Mouse (Mus musculus) midbrain, embryonic 15.5 days (tissue): Measurements from ENCODE around the gene Chdh. TPM values are rescaled to one million over a fixed set of nuclear protein-coding genes. Genes with fewer than 3 reads are reported as not detected.

ENCODE experiments used
- ATAC-seq: fragments of 200-750 bp; cut with Nextera tagmentation; replicated peaks from 2 replicates; pipeline ENCODE4 v1.8.0; 2017; ENCODE audit warnings: moderate TSS enrichment
- H3K27ac ChIP-seq: fragments of 300-500 bp; sonication (generic); 2 replicates; pipeline ENCODE4 v1.5.1; 2015; ENCODE audit warnings: mild to moderate bottlenecking, inconsistent platforms
- H3K27me3 ChIP-seq: fragments of 300-500 bp; sonication (generic); replicated peaks from 2 replicates; pipeline ENCODE4 v1.6.1; 2015; ENCODE audit warnings: inconsistent platforms
- H3K36me3 ChIP-seq: fragments of 300-500 bp; sonication (generic); replicated peaks from 2 replicates; pipeline ENCODE4 v1.6.1; 2015; ENCODE audit warnings: inconsistent platforms
- H3K4me1 ChIP-seq: fragments of 300-500 bp; sonication (generic); 2 replicates; pipeline ENCODE4 v1.6.1; 2015; ENCODE audit warnings: inconsistent platforms
- H3K4me2 ChIP-seq: fragments of 300-500 bp; sonication (generic); 2 replicates; pipeline ENCODE4 v1.6.1; 2015; ENCODE audit warnings: inconsistent platforms, mild to moderate bottlenecking, moderate library complexity
- H3K4me3 ChIP-seq: fragments of 300-500 bp; sonication (generic); 2 replicates; pipeline ENCODE4 v1.5.1; 2015; ENCODE audit warnings: mild to moderate bottlenecking, inconsistent platforms
- H3K9ac ChIP-seq: fragments of 300-500 bp; sonication (generic); 2 replicates; pipeline ENCODE4 v1.6.1; 2015; ENCODE audit warnings: mild to moderate bottlenecking, inconsistent platforms
- H3K9me3 ChIP-seq: fragments of 300-500 bp; sonication (generic); 2 replicates; pipeline ENCODE4 v1.6.1; 2016; ENCODE audit warnings: inconsistent platforms
- WGBS: fragments of 180-500 bp; shearing (Covaris S2); methylation state at CpG from one replicate; pipeline ENCODE4 v1.1.7; 2015; ENCODE audit warnings: mixed read lengths; 5-methylcytosine and 5-hydroxymethylcytosine counted together
- polyA plus RNA-seq: library from polyadenylated mRNA; unstranded; fragments of >200 nt; fragmentation: Nextera tagmentation; extraction: Ambion mirVana; gene quantifications from 2 replicates; pipeline ENCODE4 v1.2.1, GENCODE M21; 2015

The Chdh gene
- polyA plus RNA-seq, 1 experiment from 2014 or later: 0.48 TPM

DNA sequence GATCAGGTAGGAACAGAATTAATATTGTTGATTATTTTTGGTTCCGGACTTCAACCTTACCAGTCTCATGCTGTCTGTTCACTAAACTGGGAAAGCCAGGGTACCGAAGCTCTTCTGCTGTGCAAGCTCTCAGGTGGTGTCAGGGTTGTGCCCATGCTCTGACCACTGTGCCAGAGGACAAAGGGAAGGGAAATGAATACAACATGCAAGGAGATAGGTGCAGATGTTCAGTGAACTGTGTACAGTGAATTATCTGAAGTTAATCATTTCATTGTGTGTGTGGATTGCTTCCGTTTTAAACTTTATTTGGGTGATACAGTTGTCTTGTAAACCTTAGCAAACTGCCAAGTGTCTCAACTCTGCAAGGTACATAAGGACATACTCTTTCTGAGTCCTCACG, 20.5 kb upstream of the Chdh start:
- no peaks in the 10 kb centered on the region for H3K4me1 ChIP-seq
- H3K36me3 ChIP-seq: peaks cover 96% of the 10 kb centered on the region
- WGBS: 96% methylated on average over 4 of the region's 4 CpGs
- H3K9ac ChIP-seq: no peak overlapping the region
- H3K27me3 ChIP-seq: no peaks in the 10 kb centered on the region
- no peak overlapping the region for H3K4me2 ChIP-seq
- no peaks in the 10 kb centered on the region for H3K9me3 ChIP-seq
- no peak for ATAC-seq
- H3K27ac ChIP-seq: no peak overlapping the region
- H3K4me3 ChIP-seq: no peak overlapping the region

DNA sequence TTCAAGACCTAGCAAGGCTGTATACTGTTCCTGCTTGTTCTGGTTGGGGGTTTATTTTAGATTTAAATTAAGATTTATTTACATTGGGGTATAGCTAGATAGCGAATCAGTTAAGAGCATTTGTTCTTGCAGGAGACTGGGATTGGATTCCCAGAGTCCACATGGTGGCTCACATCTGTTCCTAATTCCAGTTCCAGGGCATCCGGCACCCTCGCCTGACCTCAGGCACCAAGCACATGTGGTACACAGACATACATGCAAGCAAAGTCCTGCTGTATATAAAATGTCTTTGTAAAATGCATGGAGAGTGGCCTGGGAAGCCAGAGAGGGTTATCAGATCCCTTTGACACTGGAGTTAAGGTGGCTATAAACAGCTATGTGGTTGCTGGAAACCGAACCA, 13.8 kb upstream of the Chdh start:
- Histone ChIP-seq H3K4me2 (no peak overlapping the region), H3K36me3 (peaks cover 64% of the 10 kb centered on the region), H3K27me3 (no peaks in the 10 kb centered on the region), H3K4me3 (no peak overlapping the region), H3K9me3 (no peaks in the 10 kb centered on the region), H3K27ac (no peak overlapping the region), H3K4me1 (no peaks in the 10 kb centered on the region), H3K9ac (no peak overlapping the region)
- ATAC-seq: no peak
- 92% methylated on average over 4 of the region's 4 CpGs for whole genome bisulfite sequencing

DNA sequence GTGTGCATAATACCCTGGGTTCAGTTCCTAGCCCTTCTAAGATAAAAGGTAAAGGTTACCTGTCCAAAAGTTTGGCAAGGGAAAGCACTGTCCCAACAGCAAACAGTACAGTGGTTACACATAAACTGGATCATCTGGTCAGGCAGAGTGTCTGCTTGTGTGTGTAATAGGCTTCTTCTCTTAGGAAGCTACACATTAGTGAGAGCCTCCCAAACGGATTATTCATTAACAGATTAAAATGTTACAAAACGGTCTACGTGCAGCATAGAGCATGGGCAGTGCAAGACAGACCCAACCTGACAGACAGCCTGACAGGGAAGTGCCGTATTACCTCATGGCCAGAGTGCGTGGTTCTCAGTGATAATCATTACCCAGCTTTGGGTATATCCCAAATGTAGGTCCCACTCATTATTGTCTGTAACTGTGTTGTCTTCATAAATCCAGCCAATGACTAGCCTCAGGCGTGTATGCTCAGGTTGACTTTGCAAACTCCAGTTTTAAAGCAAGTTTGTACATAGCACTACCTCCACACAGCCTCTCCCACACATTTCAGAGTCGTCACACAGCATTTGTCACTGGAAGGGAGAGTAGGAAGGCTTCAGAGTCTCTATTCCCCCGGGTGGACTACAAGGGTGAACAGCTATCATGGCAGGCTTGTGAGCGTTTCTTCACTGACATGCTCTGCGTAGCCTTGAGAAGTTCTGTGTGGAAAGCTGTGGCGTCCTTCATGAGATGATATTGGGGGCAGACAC, 12.6 kb upstream of the Chdh start:
- peaks cover 53% of the 10 kb centered on the region for H3K36me3 ChIP-seq
- H3K27ac ChIP-seq: no peak overlapping the region
- H3K4me1 ChIP-seq: no peaks in the 10 kb centered on the region
- H3K9ac ChIP-seq: no peak overlapping the region
- no peaks in the 10 kb centered on the region for H3K27me3 ChIP-seq
- no peaks in the 10 kb centered on the region for H3K9me3 ChIP-seq
- WGBS: 94% methylated on average over 11 of the region's 11 CpGs
- no peak overlapping the region for H3K4me3 ChIP-seq
- no peak for ATAC-seq
- no peak overlapping the region for H3K4me2 ChIP-seq

DNA sequence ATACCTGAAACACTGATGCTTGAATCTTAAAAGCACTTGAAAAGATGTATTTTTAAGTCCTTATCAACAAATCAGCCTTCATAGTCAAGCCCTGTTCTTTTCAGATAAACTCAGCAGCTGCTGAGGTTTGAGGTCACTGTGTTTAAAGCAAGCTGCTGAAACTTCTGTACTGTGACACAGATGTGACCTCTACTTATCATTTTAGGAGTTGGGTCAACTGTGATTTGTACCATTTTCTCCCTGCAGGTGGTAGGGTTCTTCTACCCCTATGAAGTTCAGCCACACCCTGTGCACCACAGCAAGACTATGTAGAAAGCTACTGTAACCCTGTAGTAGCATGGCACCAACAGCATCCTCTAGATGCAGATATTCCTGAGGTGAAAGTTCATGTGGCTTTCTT, 11.5 kb upstream of the Chdh start:
- no peaks in the 10 kb centered on the region for H3K4me1 ChIP-seq
- no peaks in the 10 kb centered on the region for H3K27me3 ChIP-seq
- no peaks in the 10 kb centered on the region for H3K9me3 ChIP-seq
- peaks cover 43% of the 10 kb centered on the region for H3K36me3 ChIP-seq
- no peak overlapping the region for H3K27ac ChIP-seq
- no peak overlapping the region for H3K4me2 ChIP-seq
- no peak overlapping the region for H3K4me3 ChIP-seq
- no peak for ATAC-seq
- no peak overlapping the region for H3K9ac ChIP-seq

DNA sequence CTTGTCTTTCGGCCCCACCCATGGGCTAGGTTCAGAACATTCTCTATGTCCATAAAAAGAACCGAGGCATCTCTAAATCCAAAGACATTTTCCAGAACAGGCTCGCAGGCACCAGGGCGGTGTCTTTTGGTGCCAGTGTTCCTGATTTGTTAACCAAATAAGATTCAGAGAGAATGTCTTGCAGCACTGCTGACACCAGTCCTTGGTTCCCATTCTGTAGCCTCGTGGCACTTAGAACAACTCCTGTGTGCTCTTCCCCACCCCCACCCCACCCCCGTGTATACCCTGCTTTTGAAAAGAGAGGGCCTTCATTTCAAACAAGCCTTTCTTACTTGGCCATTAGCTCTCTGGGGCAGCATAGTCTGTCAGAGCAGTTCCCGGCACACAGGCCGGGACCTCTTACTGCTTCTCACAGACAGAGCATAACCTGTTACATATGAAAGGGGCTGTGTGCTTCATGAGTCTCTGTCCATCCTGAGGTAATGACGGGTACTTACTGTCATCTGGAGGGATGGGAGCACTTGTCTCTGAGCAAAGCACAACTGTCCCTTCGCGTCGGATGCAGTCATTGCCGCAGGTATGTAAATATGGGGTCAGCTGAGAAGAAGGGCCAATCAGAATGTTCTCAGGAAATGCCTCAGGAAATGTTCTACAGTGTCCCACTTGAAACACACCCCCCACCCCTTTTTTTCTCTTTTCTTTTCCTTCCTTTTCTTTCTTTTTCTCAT, 9.9 kb upstream of the Chdh start:
- no peak overlapping the region for H3K4me3 ChIP-seq

DNA sequence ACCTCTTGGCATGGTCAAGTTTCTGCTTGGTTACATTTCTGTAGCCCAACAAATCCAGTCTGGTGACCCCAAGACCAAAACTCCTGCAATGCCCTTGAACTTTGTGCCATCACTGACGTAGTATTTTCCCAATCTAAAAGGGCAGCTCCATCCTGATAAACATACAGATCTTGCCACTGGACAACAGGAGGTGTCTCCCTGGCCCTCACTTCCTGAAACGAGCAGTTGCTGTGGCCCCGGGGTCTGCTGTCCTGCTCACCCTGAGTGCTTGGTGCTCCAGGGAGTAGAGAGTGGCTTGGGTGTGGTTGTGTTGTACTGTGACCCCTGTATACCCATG, 9.4 kb upstream of the Chdh start:
- H3K27me3 ChIP-seq: no peaks in the 10 kb centered on the region
- no peak overlapping the region for H3K4me3 ChIP-seq
- no peaks in the 10 kb centered on the region for H3K4me1 ChIP-seq
- H3K9ac ChIP-seq: no peak overlapping the region
- 92% methylated on average over 3 of the region's 3 CpGs for WGBS
- no peaks in the 10 kb centered on the region for H3K9me3 ChIP-seq
- ATAC-seq: no peak
- H3K27ac ChIP-seq: no peak overlapping the region
- peaks cover 24% of the 10 kb centered on the region for H3K36me3 ChIP-seq
- H3K4me2 ChIP-seq: no peak overlapping the region

More for the DNA sequence above, 9.9 kb upstream of the Chdh start:
- H3K4me2 ChIP-seq: no peak overlapping the region
- WGBS: 80% methylated on average over 13 of the region's 13 CpGs
- no peaks in the 10 kb centered on the region for H3K27me3 ChIP-seq
- H3K36me3 ChIP-seq: peaks cover 30% of the 10 kb centered on the region
- H3K27ac ChIP-seq: no peak overlapping the region
- no peaks in the 10 kb centered on the region for H3K9me3 ChIP-seq
- no peaks in the 10 kb centered on the region for H3K4me1 ChIP-seq
- ATAC-seq: no peak; the same call in 1 of the 2 replicates
- H3K9ac ChIP-seq: no peak overlapping the region

DNA sequence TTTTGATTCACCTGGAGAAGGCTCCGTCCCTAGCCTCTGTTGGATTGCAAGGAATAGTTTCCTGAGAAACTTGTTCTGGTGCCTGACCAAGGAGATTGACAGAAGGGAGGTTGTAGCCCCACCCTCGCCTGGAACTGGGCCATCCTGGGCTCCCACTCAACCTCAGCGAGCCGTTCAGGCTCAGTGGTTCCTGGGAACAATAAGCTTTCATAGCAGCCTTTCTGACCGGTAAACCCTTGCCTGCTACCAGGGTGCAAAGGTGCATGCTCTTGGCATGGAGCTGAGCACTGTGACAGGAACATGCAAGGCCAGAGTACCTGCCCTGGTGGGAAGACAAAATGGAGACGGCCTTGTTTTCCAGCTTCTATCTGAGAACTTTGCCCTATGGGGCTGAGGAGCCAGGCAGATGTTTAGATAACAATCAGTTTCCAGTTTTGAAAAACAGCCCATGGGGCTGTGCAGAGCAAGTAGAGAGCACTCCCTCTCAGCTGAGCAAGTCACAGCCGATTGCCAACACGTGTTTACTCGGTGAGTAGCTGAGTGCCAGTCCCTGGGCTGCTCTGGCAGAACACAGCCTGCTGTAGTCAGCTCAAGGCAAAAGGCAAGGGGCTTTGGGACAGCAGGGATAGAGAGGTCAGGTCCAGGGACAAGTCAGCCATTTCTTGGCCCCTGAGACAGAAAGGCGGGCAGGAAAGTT, 1.2 kb downstream of the Chdh start:
- WGBS: 72% methylated on average over 10 of the region's 10 CpGs
- no peak for ATAC-seq

DNA sequence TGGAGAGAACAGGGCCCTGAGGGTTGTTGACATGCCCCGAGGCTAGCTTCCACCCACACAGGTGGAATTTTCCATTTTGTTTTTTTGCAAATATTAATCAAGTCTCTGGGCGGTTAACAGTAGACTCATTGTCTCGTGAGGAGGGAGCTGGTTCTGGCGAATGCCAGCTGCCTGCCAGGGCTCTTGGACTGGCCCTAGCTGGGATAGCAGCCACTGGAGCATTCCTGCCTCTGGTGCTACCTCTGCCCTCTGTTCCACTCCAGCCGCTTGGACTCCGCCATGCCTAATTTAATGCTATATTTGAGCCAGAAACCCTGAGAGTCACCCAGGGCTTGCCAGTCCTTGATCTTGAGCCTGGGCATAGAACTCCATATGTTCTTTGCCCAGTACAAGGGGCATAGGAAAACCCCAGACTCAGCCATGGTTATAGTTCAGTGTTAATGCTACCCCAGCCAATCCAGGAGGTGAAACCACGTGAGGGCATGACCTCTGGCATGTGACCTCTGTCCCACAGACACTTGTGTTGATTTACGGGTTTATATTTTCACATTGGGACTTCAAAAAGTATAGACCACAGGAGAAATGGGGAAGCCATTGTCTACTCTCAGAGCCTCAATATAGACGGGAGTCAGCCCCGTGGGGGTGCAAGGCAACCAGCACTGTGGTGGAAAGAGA, 3.2 kb downstream of the Chdh start:
- no peak overlapping the region for H3K27ac ChIP-seq
- peaks cover 10% of the 10 kb centered on the region for H3K4me1 ChIP-seq
- no peak overlapping the region for H3K4me3 ChIP-seq
- no peaks in the 10 kb centered on the region for H3K36me3 ChIP-seq
- 81% methylated on average over 10 of the region's 10 CpGs for WGBS
- no peaks in the 10 kb centered on the region for H3K9me3 ChIP-seq
- H3K9ac ChIP-seq: no peak overlapping the region
- ATAC-seq: no peak
- H3K27me3 ChIP-seq: peaks cover 19% of the 10 kb centered on the region
- H3K4me2 ChIP-seq: no peak overlapping the region

More for the DNA sequence above, 1.2 kb downstream of the Chdh start:
- Histone ChIP-seq H3K9ac (no peak overlapping the region), H3K4me3 (no peak overlapping the region), H3K36me3 (no peaks in the 10 kb centered on the region), H3K9me3 (no peaks in the 10 kb centered on the region), H3K27ac (no peak overlapping the region), H3K27me3 (peaks cover 19% of the 10 kb centered on the region), H3K4me2 (no peak overlapping the region), H3K4me1 (peaks cover 10% of the 10 kb centered on the region)

DNA sequence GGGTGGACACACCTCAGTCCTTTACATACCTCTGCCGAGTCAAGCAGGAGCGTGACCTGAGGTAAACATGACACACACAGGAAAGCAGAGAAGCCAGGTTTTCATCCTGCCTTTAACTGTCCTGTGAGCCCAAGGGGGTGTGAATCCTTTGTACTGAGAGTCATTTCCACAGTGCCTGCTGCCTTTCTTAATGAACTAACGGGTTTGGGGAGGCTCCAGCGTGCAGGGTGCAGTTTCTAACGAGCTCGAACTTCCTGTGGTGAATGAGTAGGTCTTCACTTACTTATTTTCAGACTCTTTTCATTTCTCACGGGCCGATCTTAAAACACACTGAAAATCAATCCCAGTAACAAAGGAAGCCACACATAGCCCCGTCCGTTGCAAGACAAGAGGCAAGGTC, 5.7 kb downstream of the Chdh start:
- peaks cover 9% of the 10 kb centered on the region for H3K27me3 ChIP-seq
- H3K4me2 ChIP-seq: no peak overlapping the region
- 68% methylated on average over 10 of the region's 10 CpGs for WGBS
- no peak overlapping the region for H3K4me3 ChIP-seq
- no peak for ATAC-seq
- H3K36me3 ChIP-seq: no peaks in the 10 kb centered on the region
- H3K9ac ChIP-seq: no peak overlapping the region
- H3K9me3 ChIP-seq: no peaks in the 10 kb centered on the region
- H3K27ac ChIP-seq: no peak overlapping the region
- no peaks in the 10 kb centered on the region for H3K4me1 ChIP-seq

DNA sequence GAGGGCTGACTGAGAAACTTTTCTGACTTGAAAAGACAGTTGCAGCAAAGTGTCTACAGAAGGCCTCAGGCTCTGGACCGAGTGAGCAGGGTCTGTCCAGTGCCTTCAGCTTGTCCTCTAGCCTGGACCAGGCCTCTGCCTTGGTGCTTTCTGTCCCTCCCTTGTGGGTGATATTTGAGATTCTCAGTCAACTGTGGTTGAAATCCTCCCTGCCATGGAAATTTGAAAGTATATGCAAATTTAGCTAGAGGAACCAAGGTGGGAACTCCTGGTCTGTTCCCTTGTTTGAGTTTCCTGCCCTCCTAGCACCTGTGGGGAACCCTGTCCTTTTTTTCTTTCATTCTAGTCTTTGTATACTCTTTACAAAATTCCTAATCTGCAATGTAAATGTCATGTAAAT, 6.2 kb downstream of the Chdh start:
- WGBS: 57% methylated on average over 1 of the region's 1 CpGs
- Histone ChIP-seq H3K27me3 (peaks cover 4% of the 10 kb centered on the region; the same call in 1 of the 2 replicates), H3K4me1 (no peaks in the 10 kb centered on the region), H3K4me2 (no peak overlapping the region), H3K36me3 (no peaks in the 10 kb centered on the region), H3K27ac (no peak overlapping the region), H3K9ac (no peak overlapping the region), H3K9me3 (no peaks in the 10 kb centered on the region), H3K4me3 (no peak overlapping the region)
- no peak for ATAC-seq

DNA sequence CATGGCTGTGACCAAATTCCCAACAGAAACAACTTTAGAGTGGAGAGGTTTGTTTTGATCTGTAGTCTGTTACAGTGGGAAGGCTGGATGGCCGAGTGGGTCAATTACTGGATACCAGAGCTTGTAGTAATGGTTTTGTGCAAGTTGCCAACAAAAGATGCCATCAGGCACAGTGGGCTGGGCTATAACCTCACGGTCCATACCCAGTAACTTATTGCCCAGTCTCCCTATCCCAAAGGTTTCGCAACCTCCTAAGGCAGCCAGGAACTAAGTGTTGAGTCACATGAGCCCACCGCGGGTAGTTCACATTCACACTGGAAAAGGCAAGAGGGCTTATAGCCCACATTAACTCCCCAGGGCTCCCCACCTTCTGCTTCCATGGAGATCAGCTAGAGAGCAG, 7.8 kb downstream of the Chdh start:
- H3K4me2 ChIP-seq: no peak overlapping the region
- ATAC-seq: no peak
- H3K27ac ChIP-seq: no peak overlapping the region
- H3K9me3 ChIP-seq: no peaks in the 10 kb centered on the region
- H3K4me3 ChIP-seq: no peak overlapping the region
- 93% methylated on average over 5 of the region's 5 CpGs for WGBS
- H3K4me1 ChIP-seq: no peaks in the 10 kb centered on the region
- H3K27me3 ChIP-seq: no peaks in the 10 kb centered on the region
- no peaks in the 10 kb centered on the region for H3K36me3 ChIP-seq
- H3K9ac ChIP-seq: no peak overlapping the region

DNA sequence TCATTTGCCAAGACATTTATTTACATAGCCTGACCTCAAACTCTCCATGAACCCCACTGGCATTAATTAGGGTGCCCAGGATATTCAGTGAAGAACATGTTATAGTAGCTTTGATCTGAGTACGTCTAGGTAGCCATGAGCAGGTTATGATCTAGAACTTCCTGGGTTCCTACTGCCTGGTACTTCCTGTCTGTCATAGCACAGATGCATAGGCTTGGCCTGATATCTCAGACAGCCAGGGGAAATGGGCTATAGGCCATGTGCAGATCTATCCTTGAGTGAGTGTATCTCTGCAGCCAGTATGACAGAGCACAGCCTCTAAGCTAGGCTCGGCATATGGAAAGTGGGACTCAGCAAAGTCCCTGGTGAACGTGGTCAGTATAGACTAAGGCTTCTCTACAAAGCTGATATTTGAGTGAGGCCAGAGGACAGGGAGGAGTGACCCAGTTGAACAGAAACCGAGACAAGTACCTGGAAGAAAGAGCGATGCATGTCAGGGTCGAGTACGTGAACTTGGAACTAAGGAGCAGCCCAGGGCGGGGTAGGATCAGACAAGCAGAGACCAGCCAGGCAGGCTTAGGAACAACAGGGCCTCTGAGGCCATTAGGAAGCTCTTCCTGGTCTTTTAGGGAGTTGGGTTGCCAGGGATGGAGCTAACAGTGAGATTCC, 9.1 kb downstream of the Chdh start:
- 91% methylated on average over 8 of the region's 8 CpGs for WGBS
- H3K4me1 ChIP-seq: no peaks in the 10 kb centered on the region
- H3K36me3 ChIP-seq: no peaks in the 10 kb centered on the region
- no peak for ATAC-seq
- no peak overlapping the region for H3K4me2 ChIP-seq
- H3K27me3 ChIP-seq: no peaks in the 10 kb centered on the region
- no peak overlapping the region for H3K27ac ChIP-seq
- H3K9ac ChIP-seq: no peak overlapping the region
- no peaks in the 10 kb centered on the region for H3K9me3 ChIP-seq
- no peak overlapping the region for H3K4me3 ChIP-seq
